Mouse (Mus musculus) liver, adult 2 months (tissue): Measurements from ENCODE around the gene Rps6kb1.

Source experiments
- CTCF ChIP-seq: fragments of 200-500 bp; IDR thresholded peaks from 2 replicates; pipeline ENCODE4 v1.5.1; 2011; ENCODE audit warnings: low read depth, low read length, control low read depth
- POLR2A ChIP-seq: fragments of 200-500 bp; IDR thresholded peaks from 2 replicates; pipeline ENCODE4 v1.6.1; 2011; ENCODE audit warnings: low read length, control low read depth; ENCODE audit not compliant: insufficient read depth; ENCODE audit errors: extremely low read depth

- TF ChIP-seq CTCF: no peak
- TF ChIP-seq POLR2A: no peak
Observed at GRCm38 (mm10) chr11:86507991-86508390, 36.6 kb downstream of the Rps6kb1 start.
